Mouse (Mus musculus) midbrain, postnatal 0 days (tissue): ENCODE results near the gene Olfr370. TPM values are rescaled to one million over a fixed set of nuclear protein-coding genes. Genes with fewer than 3 reads are reported as not detected.

Source experiments
- ATAC-seq: fragments of 200-750 bp; cut with Nextera tagmentation; 2 replicates; pipeline ENCODE4 v1.8.0; 2017; ENCODE audit warnings: moderate number of reproducible peaks, mild to moderate bottlenecking, moderate TSS enrichment, moderate library complexity; ENCODE audit not compliant: low FRiP score
- DNase-seq: peaks from one replicate; pipeline ENCODE4 v3.0.0-alpha.2; 2015; ENCODE audit warnings: low spot score
- H3K27ac ChIP-seq: fragments of 300-500 bp; sonication (generic); 2 replicates; pipeline ENCODE4 v1.5.1; 2014; ENCODE audit warnings: low read depth, mild to moderate bottlenecking, low read length, mixed read lengths
- H3K27me3 ChIP-seq: fragments of 300-500 bp; sonication (generic); 2 replicates; pipeline ENCODE4 v1.6.1; 2014; ENCODE audit warnings: low read length, control low read depth, mixed read lengths; ENCODE audit not compliant: insufficient read depth
- H3K36me3 ChIP-seq: fragments of 300-500 bp; sonication (generic); 2 replicates; pipeline ENCODE4 v1.6.1; 2014; ENCODE audit warnings: low read length, control low read depth, mixed read lengths; ENCODE audit not compliant: insufficient read depth
- H3K4me1 ChIP-seq: fragments of 300-500 bp; sonication (generic); 2 replicates; pipeline ENCODE4 v1.6.1; 2014; ENCODE audit warnings: mild to moderate bottlenecking, control low read depth, antibody characterized with exemption, low read length, mixed read lengths; ENCODE audit not compliant: insufficient read depth
- H3K4me2 ChIP-seq: fragments of 300-500 bp; sonication (generic); 2 replicates; pipeline ENCODE4 v1.6.1; 2014; ENCODE audit warnings: low read depth, mild to moderate bottlenecking, low read length, mixed read lengths; ENCODE audit not compliant: poor library complexity, severe bottlenecking
- H3K4me3 ChIP-seq: fragments of 300-500 bp; sonication (generic); 2 replicates; pipeline ENCODE4 v1.5.1; 2014; ENCODE audit warnings: low read depth, mild to moderate bottlenecking, low read length, moderate library complexity
- H3K9ac ChIP-seq: fragments of 300-500 bp; sonication (generic); replicated peaks from 2 replicates; pipeline ENCODE4 v1.6.1; 2014; ENCODE audit warnings: mild to moderate bottlenecking, low read length, moderate library complexity, mixed read lengths; ENCODE audit not compliant: poor library complexity, severe bottlenecking
- H3K9me3 ChIP-seq: fragments of 300-500 bp; sonication (generic); 2 replicates; pipeline ENCODE4 v1.6.1; 2016; ENCODE audit warnings: low read length, control low read depth
- CTCF ChIP-seq: IDR thresholded peaks from 2 replicates; pipeline ENCODE4 v1.5.1; 2016; ENCODE audit warnings: antibody characterized with exemption, mild to moderate bottlenecking
- WGBS: fragments of 180-500 bp; shearing (Covaris S2); extraction: QIAGEN DNeasy Blood & Tissue Kit; methylation state at CpG from one replicate; pipeline ENCODE4 v1.1.7; 2014; 5-methylcytosine and 5-hydroxymethylcytosine counted together
- polyA plus RNA-seq: library from polyadenylated mRNA; unstranded; fragments of >200 nt; fragmentation: Nextera tagmentation; extraction: Ambion mirVana; gene quantifications from 2 replicates; pipeline ENCODE4 v1.2.1, GENCODE M21; 2015
- total RNA-seq: library from RNA; depleted of rRNA; stranded (reverse); fragments of >200 nt; gene quantifications from 2 replicates; pipeline ENCODE4 v1.2.3, GENCODE M21; 2014

Olfr370 gene
- total and polyA plus RNA-seq, 2 experiments from 2014 or later = not detected

- Histone ChIP-seq H3K9me3 (no peaks in the 10 kb centered on the region), H3K9ac (no peak overlapping the region), H3K27me3 (no peaks in the 10 kb centered on the region), H3K4me1 (peaks cover 7% of the 10 kb centered on the region; the same call in 1 of the 2 replicates), H3K36me3 (peaks cover 21% of the 10 kb centered on the region), H3K4me3 (no peak overlapping the region), H3K27ac (no peak overlapping the region), H3K4me2 (no peak overlapping the region)
- 77% methylated on average over 4 of the region's 4 CpGs for WGBS
- ATAC-seq (no peak), DNase-seq (no peak)
- TF ChIP-seq CTCF = no peak
These were observed 41.3 kb downstream of the Olfr370 start for GRCm38 (mm10) chr8:83576921-83577320.

- Histone ChIP-seq H3K27me3 (no peaks in the 10 kb centered on the region), H3K9ac (no peak overlapping the region), H3K4me2 (no peak overlapping the region), H3K4me1 (peaks cover 7% of the 10 kb centered on the region; the same call in 1 of the 2 replicates), H3K4me3 (no peak overlapping the region), H3K36me3 (peaks cover 16% of the 10 kb centered on the region), H3K27ac (no peak overlapping the region), H3K9me3 (no peaks in the 10 kb centered on the region)
- no peak for TF ChIP-seq CTCF
- 57% methylated on average over 9 of the region's 9 CpGs for WGBS
- peak; percentile 18 for DNase-seq
- no peak for ATAC-seq
These were observed 41.8 kb downstream of the Olfr370 start for GRCm38 (mm10) chr8:83577384-83577791.

GRCm38 (mm10) chr8:83578131-83579055 lies 42.8 kb downstream of the Olfr370 start:
- H3K27ac ChIP-seq = no peak overlapping the region
- H3K9me3 ChIP-seq = no peaks in the 10 kb centered on the region
- peaks cover 7% of the 10 kb centered on the region; the same call in 1 of the 2 replicates for H3K4me1 ChIP-seq
- 72% methylated on average over 17 of the region's 17 CpGs for WGBS
- no peaks in the 10 kb centered on the region for H3K27me3 ChIP-seq
- H3K4me3 ChIP-seq = no peak overlapping the region
- H3K9ac ChIP-seq = no peak overlapping the region
- H3K36me3 ChIP-seq = peaks cover 7% of the 10 kb centered on the region; the same call in 1 of the 2 replicates
- no peak for TF ChIP-seq CTCF
- DNase-seq = no peak
- no peak overlapping the region for H3K4me2 ChIP-seq
- no peak for ATAC-seq

GRCm38 (mm10) chr8:83579676-83580075 lies 44.1 kb downstream of the Olfr370 start:
- Histone ChIP-seq H3K4me2 (no peak overlapping the region), H3K36me3 (no peaks in the 10 kb centered on the region), H3K27ac (no peak overlapping the region), H3K27me3 (no peaks in the 10 kb centered on the region), H3K4me1 (peaks cover 7% of the 10 kb centered on the region; the same call in 1 of the 2 replicates), H3K9me3 (no peaks in the 10 kb centered on the region), H3K4me3 (no peak overlapping the region), H3K9ac (no peak overlapping the region)
- no peak for TF ChIP-seq CTCF
- DNase-seq (no peak), ATAC-seq (no peak)
- WGBS = 87% methylated on average over 8 of the region's 8 CpGs

GRCm38 (mm10) chr8:83580826-83581225 lies 45.2 kb downstream of the Olfr370 start:
- 91% methylated on average over 8 of the region's 8 CpGs for WGBS
- Histone ChIP-seq H3K4me3 (no peak overlapping the region), H3K4me1 (peaks cover 6% of the 10 kb centered on the region; the same call in 1 of the 2 replicates), H3K36me3 (no peaks in the 10 kb centered on the region), H3K4me2 (no peak overlapping the region), H3K27ac (no peak overlapping the region), H3K27me3 (no peaks in the 10 kb centered on the region), H3K9me3 (no peaks in the 10 kb centered on the region), H3K9ac (no peak overlapping the region)
- DNase-seq (no peak), ATAC-seq (no peak)
- TF ChIP-seq CTCF = no peak

GRCm38 (mm10) chr8:83582226-83582625 lies 46.6 kb downstream of the Olfr370 start:
- 83% methylated on average over 8 of the region's 8 CpGs for WGBS
- no peak for DNase-seq
- ATAC-seq = no peak

More at GRCm38 (mm10) chr8:83582226-83582625, 46.6 kb downstream of the Olfr370 start:
- Histone ChIP-seq H3K4me3 (no peak overlapping the region), H3K9me3 (no peaks in the 10 kb centered on the region), H3K36me3 (no peaks in the 10 kb centered on the region), H3K27ac (no peak overlapping the region), H3K4me2 (no peak overlapping the region), H3K27me3 (no peaks in the 10 kb centered on the region), H3K9ac (no peak overlapping the region), H3K4me1 (0 out of 2 replicates have a peak, but pooled peaks cover 5% of the 10 kb centered on the region)
- TF ChIP-seq CTCF = no peak
